Mouse (Mus musculus) bone marrow macrophage, adult 2 months (primary cell): Measurements from ENCODE around the gene Aatf.

Experiments
- CTCF ChIP-seq: IDR thresholded peaks from 2 replicates; pipeline ENCODE4 v1.5.1; 2012; ENCODE audit warnings: low read depth, mild to moderate bottlenecking, low read length, moderate library complexity
- POLR2A ChIP-seq: IDR thresholded peaks from 2 replicates; pipeline ENCODE4 v1.6.1; 2012; ENCODE audit warnings: mild to moderate bottlenecking, low read depth, low read length, borderline replicate concordance

- no peak for TF ChIP-seq POLR2A
- no peak for TF ChIP-seq CTCF
Observed at GRCm38 (mm10) chr11:84373122-84373521, 140.2 kb downstream of the Aatf start.
